Mouse (Mus musculus) gastrocnemius, postnatal 10 days (tissue): ENCODE measurements around the gene Syt12. TPM values are rescaled to one million over a fixed set of nuclear protein-coding genes. Genes with fewer than 3 reads are reported as not detected.

Experiments
- DNase-seq: peaks from one replicate; pipeline ENCODE4 v3.0.0; 2021; ENCODE audit warnings: mixed read lengths
- total RNA-seq, 2 experiments: library from RNA; stranded (reverse); gene quantifications; 2 replicates each; pipeline ENCODE4 v1.2.3; 2021

Gene Syt12
- total RNA-seq, 2 experiments from 2014 or later, result 1.2 to 1.7 TPM

DNA sequence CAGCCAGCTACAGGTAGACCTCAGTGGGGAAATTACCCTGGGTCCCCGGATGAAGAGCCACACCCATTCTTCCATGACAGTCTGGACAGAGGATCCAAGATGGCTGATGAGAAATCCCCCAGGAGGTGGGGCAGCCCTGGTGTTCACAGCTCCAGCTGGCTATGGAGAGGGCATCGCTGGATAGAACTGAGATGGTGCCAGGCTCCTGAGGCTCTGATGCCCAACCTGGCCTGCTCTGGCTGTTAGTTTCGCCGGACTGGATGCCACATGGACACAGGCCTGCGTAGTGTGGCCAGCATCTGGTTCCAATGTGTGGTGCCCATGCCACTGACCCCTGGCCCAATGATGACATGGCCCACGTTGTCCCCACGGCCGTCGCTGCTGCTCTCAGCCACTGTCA is 29.8 kb downstream of the Syt12 start:
- DNase-seq, result no peak

DNA sequence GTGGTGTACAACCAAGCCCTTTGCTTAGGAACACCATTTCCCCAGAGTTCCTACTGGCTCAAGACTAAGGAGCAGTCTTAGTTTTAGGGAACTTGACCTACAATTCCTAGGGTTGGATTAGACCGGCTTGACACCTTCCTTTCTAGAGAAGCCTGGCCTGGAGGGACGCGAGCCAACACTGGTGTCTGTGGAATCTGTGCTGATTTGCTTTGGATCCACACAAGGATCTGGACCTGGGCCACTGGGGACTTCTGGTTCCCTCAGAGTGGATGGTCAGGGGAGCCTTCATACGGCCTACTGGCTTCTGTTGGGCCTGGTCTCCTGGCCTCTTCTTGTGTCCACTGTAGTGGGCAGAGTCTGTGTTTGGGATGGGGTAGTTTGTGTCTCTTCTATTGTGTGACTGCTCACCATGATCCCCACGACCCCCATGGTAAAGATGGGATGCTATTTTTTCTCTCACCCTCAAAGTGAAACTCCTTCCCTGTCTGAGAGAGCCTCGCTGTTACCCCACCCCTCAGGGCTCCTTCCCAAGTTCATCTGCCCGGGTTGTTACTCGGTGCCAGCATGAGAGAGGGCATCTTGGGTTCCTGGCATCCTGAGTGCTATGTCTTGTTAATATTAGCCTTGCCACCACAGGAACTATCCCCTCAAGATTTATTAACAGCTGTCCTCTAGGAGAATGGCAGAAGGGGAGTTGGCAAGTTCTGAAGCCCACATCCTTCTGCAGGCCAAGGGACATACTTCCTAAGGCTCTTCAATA is 30.4 kb downstream of the Syt12 start:
- DNase-seq, result no peak

GRCm38 (mm10) chr19:4442408-4442807 is 34.8 kb downstream of the Syt12 start:
- DNase-seq, result peak; percentile 76

DNA sequence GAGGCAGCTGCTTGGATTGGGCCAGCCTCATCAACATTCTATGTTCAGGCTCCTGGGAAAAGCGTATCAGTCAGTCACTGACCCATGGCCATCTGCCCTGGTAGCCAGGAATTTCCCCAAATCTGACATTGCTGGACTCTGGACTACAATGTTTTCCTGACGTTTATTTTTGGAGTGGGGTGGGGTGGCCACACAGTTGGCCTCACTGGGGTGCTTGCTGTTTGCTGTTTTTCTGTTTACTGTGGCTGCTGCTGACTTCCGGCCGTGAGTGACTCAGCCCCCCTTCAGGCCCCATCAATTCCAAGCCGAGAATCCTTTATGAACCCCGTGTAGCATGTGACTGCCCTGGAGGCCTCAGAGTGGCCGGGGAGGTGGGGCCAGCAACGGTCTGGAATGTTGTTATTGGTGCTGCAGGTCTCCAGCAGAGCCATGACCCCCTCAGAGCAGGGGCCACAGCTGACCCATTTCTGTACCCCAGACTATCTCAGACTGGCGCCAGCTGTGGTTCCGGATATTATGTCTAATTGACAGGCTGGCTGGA is 35.6 kb downstream of the Syt12 start:
- DNase-seq, result no peak

- peak; percentile 45 for DNase-seq
Observed at GRCm38 (mm10) chr19:4441090-4441591, 36.1 kb downstream of the Syt12 start.

- peak; percentile 22 for DNase-seq
Observed at GRCm38 (mm10) chr19:4440222-4440621, 37.0 kb downstream of the Syt12 start.

- peak; percentile 65 for DNase-seq
Observed at GRCm38 (mm10) chr19:4439161-4439801, 38.0 kb downstream of the Syt12 start, which contains the start of gene Rhod. TSS of gene Rhod (minus strand) at chr19:4439432.

DNA sequence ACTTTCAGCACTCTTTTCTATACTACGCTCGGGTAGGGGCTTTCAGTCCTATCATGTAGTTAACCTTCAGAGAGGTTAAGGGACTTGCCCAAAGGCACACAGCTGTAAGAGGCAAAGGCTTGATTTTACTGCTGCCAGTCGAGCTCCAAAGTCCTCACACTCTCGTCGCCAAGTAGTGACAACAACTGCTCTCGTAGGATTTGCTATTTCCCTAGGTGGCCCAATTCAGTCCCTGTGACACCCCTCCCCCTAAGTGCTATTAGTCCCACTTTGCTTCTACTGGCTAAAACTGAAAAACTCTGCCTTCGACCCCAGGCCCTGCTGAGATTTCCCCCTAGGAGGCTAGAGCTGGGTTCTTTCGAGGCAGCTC is 38.5 kb downstream of the Syt12 start:
- DNase-seq, result no peak

GRCm38 (mm10) chr19:4437886-4438285 is 39.4 kb downstream of the Syt12 start:
- no peak for DNase-seq

GRCm38 (mm10) chr19:4436254-4436653 is 41.0 kb downstream of the Syt12 start:
- DNase-seq, result no peak

GRCm38 (mm10) chr19:4434999-4435398 is 42.2 kb downstream of the Syt12 start:
- no peak for DNase-seq

DNA sequence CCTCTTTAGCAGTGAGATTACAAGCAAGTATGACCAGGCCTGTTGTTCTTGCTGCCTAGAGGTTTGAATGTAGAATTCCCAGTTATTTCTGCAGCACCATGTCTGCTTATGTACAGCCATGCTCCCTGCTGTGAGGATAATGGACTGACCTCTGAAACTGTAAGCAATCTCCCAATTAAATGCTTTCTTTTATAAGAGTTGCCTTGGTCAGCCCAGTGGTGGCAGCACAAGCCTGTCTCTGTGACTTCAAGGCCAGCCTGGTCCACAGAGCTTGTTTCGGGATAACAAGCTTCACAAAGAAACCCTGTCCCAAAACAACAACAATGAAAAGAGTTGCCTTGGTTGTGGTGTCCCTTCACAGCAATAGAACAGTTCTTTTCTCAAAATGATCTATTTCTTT is 43.5 kb downstream of the Syt12 start:
- DNase-seq, result no peak

GRCm38 (mm10) chr19:4430091-4430620 is 47.1 kb downstream of the Syt12 start:
- DNase-seq, result no peak

DNA sequence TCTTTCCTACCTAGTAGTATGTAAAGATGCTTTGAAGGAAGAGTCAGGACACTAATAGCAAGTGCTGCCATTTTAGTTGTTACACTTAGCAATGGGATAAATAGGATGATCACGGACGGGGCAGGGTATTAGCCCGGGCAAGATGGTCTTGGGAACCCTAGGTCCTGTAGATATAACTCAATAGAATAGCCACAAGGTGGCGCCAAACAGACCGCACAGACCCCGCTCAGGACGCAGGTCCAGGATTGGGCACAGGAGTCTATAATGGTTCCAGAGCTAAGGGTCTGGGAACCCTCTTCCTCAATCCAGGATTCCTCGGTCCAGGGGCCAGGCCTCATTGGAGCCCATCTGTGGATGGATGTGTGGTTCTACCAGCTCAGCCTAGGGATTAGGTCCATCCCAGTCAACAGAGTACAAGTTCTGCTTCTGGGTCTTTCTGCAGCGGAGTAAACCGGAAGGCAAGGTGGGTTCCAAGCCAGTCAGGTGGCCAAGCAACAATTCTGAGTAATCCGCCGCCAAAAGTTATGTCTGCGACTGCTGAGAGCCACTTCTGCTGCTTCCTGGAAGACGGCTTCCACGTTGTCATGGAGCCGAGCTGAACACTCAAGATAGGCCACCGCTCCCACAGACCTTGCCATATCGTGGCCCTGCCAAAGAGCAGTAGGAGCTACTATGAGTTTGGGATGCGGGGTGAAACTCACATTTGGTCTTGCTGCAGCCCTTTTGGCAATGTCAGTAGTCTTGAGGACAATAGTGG is 51.5 kb downstream of the Syt12 start:
- DNase-seq, result peak; percentile 43

GRCm38 (mm10) chr19:4423021-4423420 is 54.2 kb downstream of the Syt12 start:
- no peak for DNase-seq

DNA sequence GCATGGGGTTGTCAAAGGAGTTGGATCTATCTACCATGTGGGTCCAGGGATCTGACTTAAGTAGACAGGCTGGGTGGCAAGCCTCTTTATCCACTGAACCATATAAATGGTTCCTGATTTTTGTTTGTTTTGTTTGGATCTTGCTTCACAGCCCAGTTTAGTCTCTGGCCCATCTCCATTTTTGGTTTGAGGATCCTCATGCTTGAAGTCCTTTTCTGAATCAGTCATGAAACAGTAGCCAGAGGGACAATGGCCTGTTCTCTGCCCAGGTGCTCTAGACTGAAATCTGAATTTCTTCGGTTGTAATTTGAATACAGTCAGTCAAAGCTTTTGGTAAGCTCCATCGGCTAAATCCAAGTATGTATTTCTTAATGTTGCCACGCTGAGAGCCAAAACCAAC is 54.7 kb downstream of the Syt12 start:
- DNase-seq, result no peak

DNA sequence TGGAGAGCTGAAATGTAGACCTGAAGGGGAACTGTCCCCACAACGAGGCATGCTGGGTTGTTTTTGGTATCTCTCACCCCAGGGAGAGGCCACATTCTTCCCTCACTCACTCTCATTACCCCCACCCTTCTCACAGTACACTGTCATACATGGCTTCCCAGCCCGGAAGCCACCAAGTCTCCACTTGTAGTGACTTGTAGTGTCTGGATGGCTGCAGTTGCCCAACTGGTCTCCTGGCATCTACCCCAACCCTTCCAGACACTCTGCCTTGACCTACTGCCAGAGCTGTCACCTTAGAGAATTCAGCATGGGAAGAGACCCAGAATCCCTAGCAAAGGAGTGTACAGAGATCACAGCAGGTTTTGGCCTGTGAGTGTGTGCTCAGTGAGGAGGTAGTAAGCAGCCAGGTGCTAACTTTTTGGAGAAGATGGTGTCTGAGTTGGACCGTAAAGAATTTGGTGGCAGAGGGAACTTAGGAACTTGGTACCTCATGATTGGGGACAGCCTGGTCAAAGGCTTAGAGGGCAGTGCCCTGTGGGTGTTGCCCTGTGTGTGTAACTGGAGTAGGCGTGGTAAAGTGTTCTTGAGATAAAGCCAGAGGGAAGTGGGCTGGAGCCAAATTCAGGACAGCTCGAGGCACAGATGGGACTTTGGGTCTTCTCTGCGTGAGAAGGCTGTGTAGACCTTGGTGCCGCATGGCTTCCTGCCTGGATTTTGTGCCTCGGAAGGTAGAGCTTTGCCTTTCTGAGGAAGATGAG is 56.9 kb downstream of the Syt12 start:
- no peak for DNase-seq

- DNase-seq, result no peak
Observed at GRCm38 (mm10) chr19:4419711-4420110, 57.5 kb downstream of the Syt12 start.

GRCm38 (mm10) chr19:4417713-4418112 is 59.5 kb downstream of the Syt12 start:
- no peak for DNase-seq

- peak; percentile 70 for DNase-seq
Observed at GRCm38 (mm10) chr19:4417183-4417582, 60.1 kb downstream of the Syt12 start.

DNA sequence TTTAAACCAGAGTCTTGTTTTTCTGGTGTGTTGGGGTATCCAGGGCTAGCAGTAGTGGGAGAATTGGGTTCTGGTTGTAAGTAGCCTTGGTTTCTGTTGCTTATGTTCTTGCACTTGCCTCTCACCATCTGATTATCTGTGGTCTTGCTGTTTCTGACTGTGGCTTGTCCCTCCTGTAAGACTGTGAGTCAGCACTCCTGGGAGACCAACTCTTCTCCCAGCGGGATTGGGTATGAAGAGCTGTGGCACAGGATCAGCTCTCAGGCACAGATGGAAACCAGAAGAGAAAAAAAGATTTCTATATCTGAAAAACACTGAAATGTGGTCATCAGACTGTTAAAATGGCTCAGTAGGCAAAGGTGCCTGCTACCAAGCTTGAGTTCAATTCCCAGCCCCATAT is 62.6 kb downstream of the Syt12 start:
- DNase-seq, result no peak

- DNase-seq, result no peak
Observed at GRCm38 (mm10) chr19:4409062-4409461, 68.2 kb downstream of the Syt12 start.
